Mouse (Mus musculus) cortical plate, adult 2 months (tissue): Measurements from ENCODE around the gene Vmn1r20.
"Not testable (repeated sequence)": the region's sequence is repeated elsewhere in the genome, so short reads cannot be mapped to it uniquely, and the experiment has no call there.

Source experiments
- CTCF ChIP-seq: fragments of 200-500 bp; IDR thresholded peaks from 2 replicates; pipeline ENCODE4 v1.5.1; 2011; ENCODE audit warnings: mild to moderate bottlenecking, control low read depth, low read length; ENCODE audit not compliant: insufficient read depth; ENCODE audit errors: extremely low read depth
- POLR2A ChIP-seq: fragments of 200-500 bp; IDR thresholded peaks from 2 replicates; pipeline ENCODE4 v1.6.1; 2011; ENCODE audit warnings: mild to moderate bottlenecking, low read length, control low read depth; ENCODE audit not compliant: insufficient read depth; ENCODE audit errors: extremely low read depth

GRCm38 (mm10) chr6:57468161-57468560 lies 39.4 kb downstream of the Vmn1r20 start:
- TF ChIP-seq CTCF, POLR2A: not testable (repeated sequence)
